Mouse (Mus musculus) intestine, embryonic 14.5 days (tissue): ENCODE data around the gene Cybc1. TPM values are rescaled to one million over a fixed set of nuclear protein-coding genes. Genes with fewer than 3 reads are reported as not detected.

Experiments
- ATAC-seq: fragments of 200-750 bp; cut with Nextera tagmentation; replicated peaks from 2 replicates; pipeline ENCODE4 v1.8.0; 2017; ENCODE audit warnings: low read depth, moderate number of reproducible peaks, moderate TSS enrichment, moderate library complexity; ENCODE audit not compliant: low FRiP score, low TSS enrichment
- DNase-seq: peaks from one replicate; pipeline ENCODE4 v3.0.0-alpha.2; 2018; ENCODE audit warnings: low spot score
- H3K27ac ChIP-seq: fragments of 300-500 bp; sonication (generic); 2 replicates; pipeline ENCODE4 v1.5.1; 2014; ENCODE audit warnings: low read depth, mild to moderate bottlenecking, control low read depth
- H3K27me3 ChIP-seq: fragments of 300-500 bp; sonication (generic); replicated peaks from 2 replicates; pipeline ENCODE4 v1.6.1; 2014; ENCODE audit warnings: low read length, control low read depth; ENCODE audit not compliant: control insufficient read depth, insufficient read depth
- H3K36me3 ChIP-seq: fragments of 300-500 bp; sonication (generic); 2 replicates; pipeline ENCODE4 v1.6.1; 2014; ENCODE audit warnings: low read length, control low read depth; ENCODE audit not compliant: control insufficient read depth, insufficient read depth
- H3K4me1 ChIP-seq: fragments of 300-500 bp; sonication (generic); replicated peaks from 2 replicates; pipeline ENCODE4 v1.6.1; 2014; ENCODE audit warnings: low read length, control low read depth, mixed read lengths; ENCODE audit not compliant: control insufficient read depth, insufficient read depth
- H3K4me2 ChIP-seq: fragments of 300-500 bp; sonication (generic); 2 replicates; pipeline ENCODE4 v1.6.1; 2014; ENCODE audit warnings: low read length
- H3K4me3 ChIP-seq: fragments of 300-500 bp; sonication (generic); 2 replicates; pipeline ENCODE4 v1.5.1; 2014; ENCODE audit warnings: low read depth, low read length, control low read depth, mixed read lengths
- H3K9ac ChIP-seq: fragments of 300-500 bp; sonication (generic); 2 replicates; pipeline ENCODE4 v1.6.1; 2014; ENCODE audit warnings: mild to moderate bottlenecking, low read length
- H3K9me3 ChIP-seq: fragments of 300-500 bp; sonication (generic); 2 replicates; pipeline ENCODE4 v1.6.1; 2016; ENCODE audit warnings: low read length, control low read depth; ENCODE audit not compliant: control insufficient read depth
- WGBS: fragments of 180-500 bp; shearing (Covaris S2); extraction: QIAGEN DNeasy Blood & Tissue Kit; methylation state at CpG from one replicate; pipeline ENCODE4 v1.1.7; 2014; 5-methylcytosine and 5-hydroxymethylcytosine counted together
- polyA plus RNA-seq: library from polyadenylated mRNA; unstranded; fragments of >200 nt; fragmentation: Nextera tagmentation; extraction: Ambion mirVana; gene quantifications from 2 replicates; pipeline ENCODE4 v1.2.1, GENCODE M21; 2014

Cybc1 gene
- polyA plus RNA-seq, 1 experiment from 2014 or later = 38.1 TPM

- H3K9ac ChIP-seq = no peak overlapping the region
- DNase-seq (no peak), ATAC-seq (no peak)
- H3K9me3 ChIP-seq = no peaks in the 10 kb centered on the region
- H3K36me3 ChIP-seq = peaks cover 4% of the 10 kb centered on the region; the same call in 1 of the 2 replicates
- H3K4me2 ChIP-seq = no peak overlapping the region
- 0 out of 2 replicates have a peak, but pooled peaks cover 7% of the 10 kb centered on the region for H3K4me1 ChIP-seq
- WGBS = 82% methylated on average over 4 of the region's 4 CpGs
- H3K4me3 ChIP-seq = no peak overlapping the region
- no peaks in the 10 kb centered on the region for H3K27me3 ChIP-seq
- H3K27ac ChIP-seq = no peak overlapping the region
Observed at GRCm38 (mm10) chr11:121199851-121200250, 29.3 kb downstream of the Cybc1 start.

GRCm38 (mm10) chr11:121198622-121199021, 30.5 kb downstream of the Cybc1 start:
- Histone ChIP-seq H3K4me2 (no peak overlapping the region), H3K9me3 (no peaks in the 10 kb centered on the region), H3K36me3 (peaks cover 4% of the 10 kb centered on the region; the same call in 1 of the 2 replicates), H3K4me3 (no peak overlapping the region), H3K27ac (no peak overlapping the region), H3K27me3 (no peaks in the 10 kb centered on the region), H3K9ac (no peak overlapping the region), H3K4me1 (0 out of 2 replicates have a peak, but pooled peaks cover 2% of the 10 kb centered on the region)
- DNase-seq (no peak), ATAC-seq (no peak)
- WGBS = 26% methylated on average over 2 of the region's 2 CpGs

- H3K36me3 ChIP-seq = peaks cover 3% of the 10 kb centered on the region
- no peak overlapping the region for H3K9ac ChIP-seq
- H3K27ac ChIP-seq = no peak overlapping the region
- DNase-seq = no peak
- H3K4me2 ChIP-seq = no peak overlapping the region
- no peak for ATAC-seq
- 79% methylated on average over 3 of the region's 3 CpGs for WGBS
- no peaks in the 10 kb centered on the region for H3K9me3 ChIP-seq
- no peaks in the 10 kb centered on the region for H3K4me1 ChIP-seq
- H3K4me3 ChIP-seq = no peak overlapping the region
- no peaks in the 10 kb centered on the region for H3K27me3 ChIP-seq
Observed at GRCm38 (mm10) chr11:121193415-121193814, 35.7 kb downstream of the Cybc1 start.

- Histone ChIP-seq H3K9me3 (no peaks in the 10 kb centered on the region), H3K9ac (no peak overlapping the region), H3K27ac (no peak overlapping the region), H3K4me3 (no peak overlapping the region), H3K4me1 (no peaks in the 10 kb centered on the region), H3K36me3 (no peaks in the 10 kb centered on the region; the same call in none of the 2 replicates), H3K4me2 (no peak overlapping the region), H3K27me3 (no peaks in the 10 kb centered on the region)
- DNase-seq (no peak), ATAC-seq (no peak)
- 69% methylated on average over 2 of the region's 2 CpGs for WGBS
Observed at GRCm38 (mm10) chr11:121192742-121193141, 36.4 kb downstream of the Cybc1 start.

- DNase-seq = no peak
- Histone ChIP-seq H3K9me3 (no peaks in the 10 kb centered on the region), H3K27me3 (no peaks in the 10 kb centered on the region), H3K9ac (no peak overlapping the region), H3K4me2 (no peak overlapping the region), H3K27ac (no peak overlapping the region), H3K4me3 (no peak overlapping the region), H3K36me3 (no peaks in the 10 kb centered on the region; the same call in 1 of the 2 replicates), H3K4me1 (no peaks in the 10 kb centered on the region)
- no peak for ATAC-seq
- 88% methylated on average over 3 of the region's 3 CpGs for WGBS
Observed at GRCm38 (mm10) chr11:121189681-121190080, 39.4 kb downstream of the Cybc1 start.

DNA sequence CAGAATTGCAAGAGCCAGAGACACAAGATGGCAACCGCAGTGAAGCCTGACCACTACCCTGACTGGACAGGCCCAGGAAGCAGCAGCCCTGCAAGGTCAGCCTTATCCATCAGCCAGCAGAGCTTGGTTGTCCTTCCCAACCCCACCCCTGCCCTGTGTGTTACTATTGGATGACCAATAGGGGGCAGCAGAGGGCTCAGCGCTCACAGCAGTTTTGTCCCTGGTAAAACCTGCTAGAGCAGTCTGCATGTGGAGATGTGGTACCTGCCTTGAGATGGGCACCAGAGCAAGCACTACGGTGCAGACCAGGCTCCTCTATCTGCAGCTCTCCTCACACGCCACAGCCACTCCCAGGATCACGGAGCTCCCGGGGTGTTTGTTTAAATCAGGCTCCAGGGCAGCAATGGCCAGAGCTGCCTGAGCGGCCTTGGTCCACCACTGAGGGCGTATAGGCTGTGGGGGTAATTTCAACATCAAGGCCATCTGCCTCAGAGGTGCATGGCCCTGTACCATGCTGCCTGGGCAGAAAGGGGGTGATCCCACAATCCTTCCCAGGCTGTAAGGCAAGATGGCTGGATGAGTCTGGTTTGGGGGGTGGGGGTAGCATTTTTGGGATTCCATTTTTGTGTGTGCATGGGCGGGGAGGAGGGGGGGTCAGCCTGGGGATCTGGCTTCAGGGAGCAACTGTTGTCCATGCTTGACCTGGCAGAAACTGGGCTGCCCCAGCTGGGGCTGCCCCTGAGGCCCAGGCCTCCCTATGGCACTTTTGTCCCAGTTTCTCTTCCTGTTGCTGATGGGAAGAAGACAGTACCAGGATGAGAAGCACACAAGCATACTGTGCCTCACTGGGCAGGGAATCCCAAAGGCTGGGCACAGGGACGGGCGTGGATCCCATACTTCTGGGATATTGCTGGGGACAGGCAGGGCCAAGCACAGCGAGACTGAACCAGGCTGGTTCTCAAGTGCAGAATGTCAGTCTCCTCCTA, 52.5 kb downstream of the Cybc1 start:
- H3K36me3 ChIP-seq = no peaks in the 10 kb centered on the region; the same call in 1 of the 2 replicates
- H3K9ac ChIP-seq = no peak overlapping the region
- DNase-seq (peak; percentile 70), ATAC-seq (peak; percentile 58)
- H3K27ac ChIP-seq = no peak overlapping the region
- H3K4me2 ChIP-seq = no peak overlapping the region
- no peaks in the 10 kb centered on the region for H3K9me3 ChIP-seq
- H3K4me3 ChIP-seq = no peak overlapping the region
- WGBS = 52% methylated on average over 12 of the region's 12 CpGs
- H3K27me3 ChIP-seq = no peaks in the 10 kb centered on the region
- H3K4me1 ChIP-seq = no peaks in the 10 kb centered on the region

GRCm38 (mm10) chr11:121174234-121174633, 54.9 kb downstream of the Cybc1 start:
- H3K4me3 ChIP-seq = no peak overlapping the region
- ATAC-seq = no peak
- no peak overlapping the region for H3K9ac ChIP-seq
- H3K27me3 ChIP-seq = no peaks in the 10 kb centered on the region
- H3K9me3 ChIP-seq = no peaks in the 10 kb centered on the region
- no peak overlapping the region for H3K27ac ChIP-seq
- WGBS = 53% methylated on average over 3 of the region's 3 CpGs
- no peak overlapping the region for H3K4me2 ChIP-seq
- no peak for DNase-seq
- H3K36me3 ChIP-seq = no peaks in the 10 kb centered on the region
- H3K4me1 ChIP-seq = no peaks in the 10 kb centered on the region

DNA sequence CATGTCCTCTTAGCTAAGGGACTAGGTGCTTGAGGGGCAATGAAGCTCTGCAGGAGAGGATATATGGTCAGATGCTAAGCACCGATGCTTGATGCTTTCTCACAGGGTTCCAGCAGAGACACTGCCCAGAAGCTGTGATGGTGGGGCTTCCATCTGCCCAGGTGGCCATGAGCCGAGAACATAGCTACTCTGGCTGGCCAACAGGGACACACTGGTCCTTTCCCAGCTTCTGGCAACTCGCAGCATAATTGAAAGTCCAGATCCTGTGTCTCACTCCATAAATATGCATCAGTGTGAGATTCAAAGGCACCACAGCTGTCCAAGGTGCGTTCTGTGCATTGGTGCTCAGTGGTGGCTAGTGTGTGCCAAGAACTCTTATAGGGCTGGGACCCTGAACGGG, 55.9 kb downstream of the Cybc1 start:
- H3K36me3 ChIP-seq = no peaks in the 10 kb centered on the region
- H3K4me2 ChIP-seq = no peak overlapping the region
- no peak overlapping the region for H3K4me3 ChIP-seq
- no peak overlapping the region for H3K9ac ChIP-seq
- H3K9me3 ChIP-seq = no peaks in the 10 kb centered on the region
- H3K4me1 ChIP-seq = no peaks in the 10 kb centered on the region
- H3K27ac ChIP-seq = no peak overlapping the region
- DNase-seq = no peak
- 90% methylated on average over 5 of the region's 5 CpGs for WGBS
- no peaks in the 10 kb centered on the region for H3K27me3 ChIP-seq
- ATAC-seq = no peak
